Comparison of ENCODE assay signal across 16 mouse cellular contexts in the genomic region with DNA sequence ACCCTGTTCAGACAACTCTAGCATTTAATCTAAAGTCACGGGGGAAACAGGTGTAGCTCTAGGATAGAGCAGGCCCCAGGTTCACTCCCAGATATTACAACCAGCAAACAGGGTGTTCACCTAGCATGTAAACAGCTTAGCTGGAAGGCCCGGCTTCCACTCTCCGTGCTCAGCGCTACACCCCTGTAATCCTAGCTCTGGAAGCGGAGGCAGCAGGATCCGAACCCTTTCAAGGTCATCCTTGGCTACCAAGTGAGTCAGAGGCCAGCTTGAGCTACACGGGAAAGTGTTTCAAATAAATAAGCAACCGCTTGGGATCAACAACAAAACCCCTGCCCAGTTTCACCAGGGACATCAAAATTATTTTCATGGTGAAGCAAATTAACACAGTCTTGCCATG. TPM values are rescaled to one million over a fixed set of nuclear protein-coding genes. Genes with fewer than 3 reads are reported as not detected.
"Had no signal": no experiment of that assay in that cellular context is flagged by ENCODE, and none has a peak within 500 bp of the region (broad histone marks: within the 10 kb centered on the region; RNA-seq: fewer than 3 reads in every experiment).

No protein-coding gene starts in this region.

- ATAC-seq: liver, embryonic 12.5 days had no signal

- DNase-seq: kidney, postnatal 14 days; kidney, postnatal 4 days; liver; lung, adult 18-20 months; lung, postnatal 10 days; lung, postnatal 36 days; midbrain, embryonic 14.5 days; thymus, adult 18-20 months; thymus, postnatal 14 days; thymus, postnatal 4 days had no signal

RNA-seq across cellular contexts. Expression of gene 1700016H13Rik, which starts 34.4 kb away (rescaled TPM):
- total RNA-seq: layer of hippocampus, adult 18-20 months; layer of hippocampus, postnatal 14 days; left cerebral cortex, adult 8-10 months; left cerebral cortex, postnatal 25 days; midbrain, postnatal 0 days had no signal
